Mouse (Mus musculus) brain, embryonic 14.5 days (tissue): ENCODE measurements at regions not wholly inside any gene's neighbourhood (a gene's known extent, or its start where the extent isn't known, plus 50 kb on each side); places are given as distances from the start of the nearest gene placed in this dataset.

Source experiments
- CTCF ChIP-seq: fragments of 200-500 bp; IDR thresholded peaks from 2 replicates; pipeline ENCODE4 v1.5.1; 2012; ENCODE audit warnings: inconsistent platforms, mild to moderate bottlenecking, moderate library complexity, borderline replicate concordance; ENCODE audit not compliant: insufficient read depth, insufficient read length; ENCODE audit errors: extremely low read depth
- POLR2A ChIP-seq: fragments of 200-500 bp; IDR thresholded peaks from 2 replicates; pipeline ENCODE4 v1.6.1; 2012; ENCODE audit warnings: mild to moderate bottlenecking, inconsistent platforms, borderline replicate concordance; ENCODE audit not compliant: poor library complexity, insufficient read depth, insufficient read length, severe bottlenecking; ENCODE audit errors: extremely low read depth

GRCm38 (mm10) chr3:60742232-60742631, 260.4 kb upstream of the P2ry1 start:
- TF ChIP-seq POLR2A: no peak
- no peak for TF ChIP-seq CTCF
